Mouse (Mus musculus) embryo, embryonic 11 days (tissue): ENCODE measurements around the gene Clip2.
"Not testable (repeated sequence)": the region's sequence is repeated elsewhere in the genome, so short reads cannot be mapped to it uniquely, and the experiment has no call there.

Experiments used
- DNase-seq: peaks from one replicate; pipeline ENCODE4 v3.0.0-alpha.2; 2015

Clip2 gene

GRCm38 (mm10) chr5:134485900-134486665 is 66.2 kb downstream of the Clip2 start:
- DNase-seq: peak; percentile 86

GRCm38 (mm10) chr5:134485183-134485730 is 67.0 kb downstream of the Clip2 start:
- DNase-seq: no peak

- DNase-seq: no peak
These were observed 68.9 kb downstream of the Clip2 start for GRCm38 (mm10) chr5:134483291-134483690.

- no peak for DNase-seq
These were observed 69.9 kb downstream of the Clip2 start for GRCm38 (mm10) chr5:134482331-134482730.

- not testable (repeated sequence) for DNase-seq
These were observed 73.3 kb downstream of the Clip2 start for GRCm38 (mm10) chr5:134478886-134479285.

GRCm38 (mm10) chr5:134475686-134476085 is 76.5 kb downstream of the Clip2 start:
- DNase-seq: not testable (repeated sequence)

- DNase-seq: no peak
These were observed 77.1 kb downstream of the Clip2 start for GRCm38 (mm10) chr5:134475006-134475605.

GRCm38 (mm10) chr5:134473902-134474301 is 78.3 kb downstream of the Clip2 start:
- no peak for DNase-seq

GRCm38 (mm10) chr5:134470538-134471169 is 81.6 kb downstream of the Clip2 start:
- DNase-seq: no peak

- DNase-seq: no peak
These were observed 82.6 kb downstream of the Clip2 start for GRCm38 (mm10) chr5:134469559-134470150.

GRCm38 (mm10) chr5:134468158-134468765 is 84.0 kb downstream of the Clip2 start:
- no peak for DNase-seq

GRCm38 (mm10) chr5:134467030-134467549 is 85.1 kb downstream of the Clip2 start:
- no peak for DNase-seq

GRCm38 (mm10) chr5:134466296-134467029 is 85.8 kb downstream of the Clip2 start:
- DNase-seq: peak; percentile 62

- no peak for DNase-seq
These were observed 87.0 kb downstream of the Clip2 start for GRCm38 (mm10) chr5:134465197-134465596.

- no peak for DNase-seq
These were observed 88.0 kb downstream of the Clip2 start for GRCm38 (mm10) chr5:134464225-134464624.

- no peak for DNase-seq
These were observed 89.5 kb downstream of the Clip2 start for GRCm38 (mm10) chr5:134462731-134463130.

- no peak for DNase-seq
These were observed 89.9 kb downstream of the Clip2 start for GRCm38 (mm10) chr5:134462316-134462715.

- DNase-seq: no peak
These were observed 91.7 kb downstream of the Clip2 start for GRCm38 (mm10) chr5:134460546-134460945.

- no peak for DNase-seq
These were observed 93.1 kb downstream of the Clip2 start for GRCm38 (mm10) chr5:134459096-134459495.

- DNase-seq: no peak
These were observed 93.8 kb downstream of the Clip2 start for GRCm38 (mm10) chr5:134458416-134458815.

GRCm38 (mm10) chr5:134457371-134457770 is 94.9 kb downstream of the Clip2 start:
- DNase-seq: no peak

GRCm38 (mm10) chr5:134456503-134456962 is 95.7 kb downstream of the Clip2 start, which contains the start of gene Gtf2ird1:
TSS of gene Gtf2ird1 (minus strand) at chr5:134456716.
- DNase-seq: peak; percentile 85
